Mouse (Mus musculus) spleen, adult 12 weeks (tissue): ENCODE measurements at regions not wholly inside any gene's neighbourhood (a gene's known extent, or its start where the extent isn't known, plus 50 kb on each side); places are given as distances from the start of the nearest gene placed in this dataset.

ENCODE experiments used
- DNase-seq: peaks from one replicate; pipeline ENCODE4 v3.0.0; 2022; ENCODE audit warnings: low spot score

DNA sequence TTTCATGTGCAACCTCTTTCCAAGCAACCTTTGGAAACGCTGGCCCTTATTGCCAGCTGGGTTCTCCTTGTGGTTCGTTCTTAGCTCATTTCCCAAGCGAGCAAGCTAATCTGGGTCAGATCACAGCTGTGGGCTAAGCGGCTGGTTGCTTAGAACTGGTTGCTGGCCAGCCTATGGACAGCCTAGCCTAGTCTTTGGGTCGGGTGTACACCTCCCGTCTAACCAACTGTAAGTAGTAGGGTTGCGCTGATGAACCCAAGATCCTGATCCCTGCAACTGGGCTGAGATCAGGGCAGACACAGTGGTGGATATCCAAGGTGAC is 236.5 kb downstream of the Mtx2 start:
- no peak for DNase-seq

DNA sequence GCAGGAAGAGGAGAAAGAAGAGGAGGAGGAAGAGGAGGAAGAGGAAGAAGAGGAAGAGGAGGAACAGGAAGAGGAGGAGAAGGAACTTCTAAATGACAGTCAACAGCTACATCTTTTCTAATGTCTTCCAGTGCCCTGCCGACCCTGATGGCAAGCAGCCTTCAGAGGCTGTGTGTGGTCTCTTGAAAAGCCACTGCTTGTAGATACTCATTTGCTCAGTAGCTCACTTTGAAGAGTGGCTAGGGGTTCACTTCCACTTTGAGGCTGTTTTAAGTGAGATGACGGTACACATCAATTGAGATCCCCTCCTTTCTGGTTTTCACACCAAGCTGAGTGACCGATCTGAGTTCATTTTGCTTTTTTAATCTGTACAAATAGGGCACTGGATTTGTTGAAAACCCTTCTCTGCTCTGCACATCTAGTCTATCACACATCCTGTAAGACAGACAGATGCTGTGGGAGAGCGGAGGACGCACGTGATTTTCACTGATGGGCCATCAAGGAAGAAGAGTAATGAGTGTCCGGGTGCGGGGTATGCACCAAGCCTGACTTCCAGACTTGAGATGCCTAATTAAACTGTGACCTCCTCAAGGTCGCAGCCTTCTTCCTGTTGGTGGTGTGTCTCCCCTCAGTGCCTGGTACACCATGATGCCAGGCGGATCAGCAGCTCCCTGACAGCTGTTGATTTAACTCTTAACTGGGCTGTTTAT is 239.0 kb downstream of the Mtx2 start:
- DNase-seq = no peak

DNA sequence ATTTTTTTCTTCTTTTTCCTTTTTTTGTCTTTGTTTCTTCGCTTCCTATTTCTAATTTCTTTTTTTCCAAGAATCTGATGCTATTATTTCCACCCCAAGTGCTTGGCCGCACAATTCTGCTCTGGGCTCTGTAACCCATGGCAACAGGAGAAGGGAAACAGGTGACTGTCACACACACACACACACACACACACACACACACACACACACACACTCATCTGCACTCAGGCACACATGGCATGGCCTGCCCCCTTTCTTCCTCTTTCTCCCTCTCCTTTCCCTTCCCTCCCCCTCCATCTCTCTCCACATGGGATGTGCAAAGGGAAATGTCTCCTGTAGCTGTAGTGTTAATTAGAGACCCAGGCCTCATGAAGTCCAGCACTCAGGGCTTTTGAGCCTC is 239.7 kb downstream of the Mtx2 start:
- no peak for DNase-seq

DNA sequence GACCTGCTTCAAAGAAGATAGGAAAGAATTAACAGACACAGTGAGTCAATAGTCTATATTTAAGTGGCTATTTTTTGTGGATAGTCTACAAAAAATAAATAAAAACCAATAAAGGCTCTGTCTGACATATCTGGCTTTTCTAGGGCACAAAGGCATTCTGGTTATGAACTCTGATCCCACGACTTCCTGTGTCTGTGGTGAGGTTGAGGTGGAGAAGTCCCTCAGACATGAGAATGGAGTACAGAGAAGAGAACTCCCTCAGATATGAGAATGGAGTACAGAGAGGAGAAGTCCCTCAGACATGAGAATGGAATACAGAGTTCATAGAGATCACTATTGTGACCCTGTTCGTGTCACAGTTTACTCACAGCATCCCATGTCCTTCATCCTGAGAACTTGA is 243.7 kb downstream of the Mtx2 start:
- DNase-seq = no peak

GRCm38 (mm10) chr2:75072021-75072420 is 246.4 kb downstream of the Mtx2 start:
- no peak for DNase-seq

- no peak for DNase-seq
Observed at GRCm38 (mm10) chr2:75072471-75072870, 246.9 kb downstream of the Mtx2 start.

DNA sequence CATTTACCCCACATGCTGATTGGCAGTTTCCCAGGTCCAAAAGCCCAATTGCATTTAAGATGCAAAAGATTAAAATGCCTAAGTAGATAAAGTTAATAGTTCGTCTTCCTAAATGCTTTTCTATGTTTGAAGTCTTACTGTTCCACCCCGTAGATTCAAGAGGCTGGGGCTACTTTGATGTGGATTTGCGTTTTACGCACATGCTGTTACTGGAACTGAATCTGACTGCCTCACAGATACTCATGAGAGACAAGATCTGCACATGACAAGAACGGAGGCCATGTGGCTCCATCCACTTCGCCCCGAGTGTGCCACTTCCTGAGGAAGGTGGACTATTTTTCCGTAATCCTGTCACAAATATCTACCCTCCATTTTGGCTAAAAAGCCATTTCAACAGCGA is 247.6 kb downstream of the Mtx2 start:
- DNase-seq = no peak

DNA sequence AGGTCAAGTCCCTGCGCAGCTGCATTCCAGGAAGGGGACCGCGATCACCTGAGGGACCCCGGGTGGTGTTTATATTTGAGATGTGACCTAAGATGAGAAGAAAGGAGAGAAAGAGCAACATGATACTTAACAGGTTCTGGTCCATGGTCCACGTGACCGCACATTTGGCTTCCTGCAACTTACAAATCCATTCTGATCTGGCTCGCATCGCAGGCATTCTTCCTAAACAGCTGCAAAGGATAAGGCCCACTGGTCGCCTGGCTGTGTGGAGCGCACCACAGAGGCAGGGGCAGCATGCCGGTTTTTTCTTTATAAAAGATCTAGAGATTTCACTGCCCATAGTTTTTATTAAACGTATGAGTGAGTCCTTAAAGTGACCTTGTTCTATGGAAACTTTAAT is 261.6 kb downstream of the Mtx2 start:
- no peak for DNase-seq

DNA sequence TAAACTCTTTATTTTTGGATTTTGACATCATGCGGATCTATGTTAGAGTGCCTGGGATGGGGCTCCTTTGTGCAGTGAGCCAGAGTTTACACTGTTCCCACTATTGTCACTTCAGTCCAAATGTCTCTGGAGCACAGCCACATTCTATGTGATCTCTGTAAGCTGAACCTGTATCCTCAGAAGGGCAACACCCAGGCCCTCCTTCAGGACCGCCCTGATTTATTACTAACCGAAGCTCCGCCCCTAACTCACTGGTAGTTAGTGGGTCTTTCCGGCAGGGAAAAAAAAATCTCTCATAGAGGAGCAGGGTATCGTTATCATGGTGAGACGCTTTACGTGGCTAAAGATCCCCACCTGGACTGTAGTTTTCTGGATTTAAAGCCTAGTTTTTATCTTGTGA is 263.6 kb downstream of the Mtx2 start:
- no peak for DNase-seq

GRCm38 (mm10) chr2:75089616-75090015 is 264.0 kb downstream of the Mtx2 start:
- DNase-seq = no peak

DNA sequence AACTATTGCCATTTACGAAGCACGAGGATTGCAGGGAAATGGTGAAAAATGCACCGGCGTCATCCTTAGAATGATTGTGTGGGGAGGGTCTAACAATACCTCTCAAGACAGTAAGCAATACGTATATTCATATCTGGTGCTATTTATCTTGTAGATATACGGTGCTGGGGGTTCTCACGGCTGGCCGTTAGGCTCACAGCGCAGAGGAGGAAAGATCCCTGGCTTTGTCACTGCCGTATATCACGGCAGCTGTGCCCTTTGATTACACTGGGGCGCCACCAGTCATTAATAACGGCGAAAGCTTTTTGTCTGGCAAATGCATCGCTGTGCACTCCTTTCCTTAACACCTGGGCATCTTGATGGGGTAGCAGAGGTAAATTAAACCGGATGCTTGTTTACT is 264.8 kb downstream of the Mtx2 start:
- DNase-seq = no peak

- no peak for DNase-seq
Observed at GRCm38 (mm10) chr2:75101501-75101900, 275.9 kb downstream of the Mtx2 start.

GRCm38 (mm10) chr2:75112751-75113150 is 287.1 kb downstream of the Mtx2 start:
- DNase-seq = no peak

DNA sequence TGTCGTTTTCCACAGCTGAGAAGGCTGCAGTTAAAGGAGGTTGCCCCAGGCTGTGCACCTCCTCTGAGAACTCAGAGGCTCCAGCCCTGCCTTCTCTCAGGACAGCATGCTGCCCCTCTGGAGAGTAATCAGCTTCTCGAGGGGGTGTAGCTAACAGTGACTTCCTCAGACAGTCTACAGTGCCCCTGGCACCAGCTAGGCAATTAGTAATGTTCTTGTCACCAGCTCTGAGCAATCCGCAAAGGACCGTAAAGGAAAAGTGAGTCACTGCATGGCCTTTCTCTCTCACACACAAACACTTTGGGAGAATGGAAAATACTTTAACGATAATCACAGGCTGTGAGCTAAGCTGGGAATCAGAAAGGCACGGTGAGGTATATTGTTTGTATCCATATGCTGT is 288.8 kb downstream of the Mtx2 start:
- DNase-seq = no peak

DNA sequence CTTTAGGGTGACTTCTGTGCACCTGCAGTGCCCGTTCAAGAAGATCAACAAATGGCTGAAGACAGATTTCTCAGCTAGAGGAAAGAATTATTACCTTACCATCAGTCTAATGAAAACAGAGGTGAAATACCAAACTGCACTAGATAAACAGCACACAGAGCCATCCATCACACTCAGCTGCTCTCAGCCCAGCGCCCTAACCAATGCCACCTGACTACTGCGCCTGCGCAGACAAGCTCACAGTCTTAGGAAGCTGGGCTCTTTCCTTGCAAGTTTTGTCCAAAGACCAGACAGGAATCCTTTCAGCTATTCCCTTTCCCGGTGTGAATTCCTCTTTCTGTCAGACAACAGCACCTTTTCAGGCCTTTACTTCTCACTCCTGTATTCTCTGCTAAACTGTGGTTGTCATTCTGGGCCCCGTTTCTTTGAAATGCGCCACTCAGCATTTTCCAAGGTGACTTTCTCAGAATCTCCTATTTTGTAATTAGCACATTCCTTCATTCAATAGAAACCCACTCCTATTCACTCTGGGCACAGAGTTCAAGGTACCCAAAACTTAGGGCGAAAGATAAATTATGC is 292.8 kb downstream of the Mtx2 start:
- no peak for DNase-seq

DNA sequence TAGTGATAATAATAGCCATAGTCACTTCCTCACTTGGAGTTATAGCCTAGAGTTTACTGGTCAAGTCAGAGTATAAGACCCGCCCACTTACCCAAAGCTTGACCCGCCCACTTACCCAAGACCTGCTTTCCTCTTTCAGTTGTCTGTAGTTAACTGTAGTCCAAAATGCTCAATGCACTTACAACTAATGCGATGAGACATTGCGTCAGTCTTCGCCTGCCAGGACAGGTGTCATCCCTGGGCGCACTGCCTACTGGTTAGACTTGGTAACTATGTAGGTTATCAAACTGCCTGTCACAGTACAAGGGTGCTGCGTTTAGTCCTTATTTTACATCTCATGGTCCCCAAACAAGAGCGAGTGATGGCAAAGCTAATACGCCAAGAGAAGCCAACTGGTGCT is 294.0 kb downstream of the Mtx2 start:
- DNase-seq = no peak

DNA sequence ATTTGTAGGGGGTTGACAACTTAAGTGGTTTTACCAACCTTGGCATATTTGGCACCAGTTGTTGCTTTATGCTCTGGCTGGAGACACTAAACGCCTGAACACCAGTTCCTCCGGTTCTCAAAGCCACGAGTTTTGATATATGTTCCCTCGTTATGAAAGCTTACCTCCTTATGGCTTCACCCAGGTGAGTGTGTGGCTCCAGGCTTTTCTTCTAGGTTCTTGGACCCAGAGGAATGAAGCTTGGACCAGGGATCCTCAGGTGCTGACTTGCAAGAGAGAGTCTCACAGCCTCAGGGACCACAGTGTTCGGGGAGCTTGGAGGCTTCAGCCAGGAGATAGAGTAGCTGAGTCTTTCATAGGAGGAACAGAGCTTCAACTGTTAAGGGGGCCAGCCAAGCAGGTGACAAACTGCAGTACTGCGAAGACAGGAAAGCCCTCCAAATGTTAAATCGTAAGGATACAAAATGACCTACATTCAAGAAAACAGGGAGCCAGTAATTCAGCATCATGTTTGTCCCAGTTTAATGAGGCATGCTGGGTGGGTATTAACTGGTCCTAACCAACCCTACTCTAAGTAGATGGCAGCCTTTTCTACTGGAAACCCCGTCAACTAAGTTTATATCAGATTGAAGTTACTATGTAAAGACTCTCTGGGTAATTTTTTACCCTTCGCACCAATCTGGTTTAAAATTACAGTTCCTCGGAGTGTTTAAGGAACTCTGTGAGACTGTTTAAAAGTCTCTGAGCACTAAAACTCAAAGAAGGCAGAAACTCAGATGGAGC is 307.9 kb downstream of the Mtx2 start:
- no peak for DNase-seq

DNA sequence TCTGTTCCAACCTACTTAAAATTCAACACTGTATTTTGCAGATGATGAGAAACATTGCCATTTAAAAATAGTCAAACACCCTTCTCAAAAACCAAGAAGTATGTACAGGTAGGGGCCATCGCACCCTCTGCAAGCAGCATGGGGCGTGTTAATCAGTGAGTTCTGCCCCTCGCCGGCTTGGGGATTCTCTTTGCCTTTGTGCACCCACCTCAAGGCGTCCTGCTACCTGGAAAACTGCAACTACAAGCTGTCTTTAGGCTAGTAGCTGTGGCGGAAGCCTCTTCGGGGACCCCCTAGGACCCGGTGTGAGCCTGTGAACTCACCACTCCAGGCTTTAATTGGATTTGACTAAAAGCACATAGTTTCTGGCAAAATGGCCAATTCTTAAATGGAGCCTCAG is 311.0 kb downstream of the Mtx2 start:
- DNase-seq = no peak

GRCm38 (mm10) chr2:75137133-75137982 is 311.8 kb downstream of the Mtx2 start:
- no peak for DNase-seq

GRCm38 (mm10) chr2:75137983-75138745 is 312.6 kb downstream of the Mtx2 start:
- no peak for DNase-seq

DNA sequence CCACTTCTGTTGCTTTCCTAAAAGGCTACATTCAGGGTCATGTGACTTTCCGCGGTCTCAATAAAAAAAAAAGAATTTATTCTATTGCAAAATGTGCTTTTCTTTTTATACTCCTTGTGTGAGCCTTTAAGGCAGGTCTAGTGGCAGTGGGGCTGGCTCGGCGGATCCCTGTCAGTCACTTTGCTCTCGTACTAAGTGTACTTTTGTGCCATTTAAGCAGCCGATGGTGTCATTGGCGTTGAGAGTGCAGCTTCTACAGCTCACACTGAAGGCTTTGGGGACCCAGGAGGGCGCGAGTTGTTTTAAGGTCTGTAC is 313.1 kb downstream of the Mtx2 start:
- no peak for DNase-seq

DNA sequence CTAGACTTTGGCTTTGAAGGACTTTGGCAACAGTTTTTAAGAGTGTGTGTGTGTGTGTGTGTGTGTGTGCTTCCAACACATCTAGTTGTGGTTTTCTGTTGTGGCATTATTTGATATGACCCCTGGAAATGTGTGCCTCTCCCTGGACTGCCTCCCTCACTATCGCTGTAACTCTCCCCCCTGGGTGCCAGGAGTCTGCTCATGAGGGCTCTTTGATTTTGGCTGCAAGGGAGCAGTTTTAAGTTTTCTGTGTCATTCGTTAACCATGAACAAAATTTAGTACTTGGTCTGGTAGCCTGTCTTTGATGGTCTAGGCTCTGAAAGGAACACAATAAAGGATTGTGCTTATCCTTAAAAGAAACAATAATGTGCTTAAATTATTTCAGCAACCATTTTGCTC is 313.9 kb downstream of the Mtx2 start:
- no peak for DNase-seq
